Mouse (Mus musculus): ENCODE data around the gene Map3k5. TPM values are rescaled to one million over a fixed set of nuclear protein-coding genes. Genes with fewer than 3 reads are reported as not detected.

Gene Map3k5
- polyA plus RNA-seq, 1 experiment from 2014 or later, result 1.4 TPM

- Histone ChIP-seq H3K4me2 (ENCODE audit: low read depth, low read length) (no peak overlapping the region), H3K4me3 (ENCODE audit: low read depth, low read length) (no peak overlapping the region), H3K4me1 (ENCODE audit: insufficient read depth) (peaks cover 3% of the 10 kb centered on the region; the same call in 1 of the 2 replicates), H3K27me3 (ENCODE audit: insufficient read depth, low read length) (no peaks in the 10 kb centered on the region), H3K9ac (replicated peaks) (no peak overlapping the region), H3K36me3 (replicated peaks; ENCODE audit: insufficient read depth, low read length) (no peaks in the 10 kb centered on the region), H3K27ac (ENCODE audit: low read depth) (no peak overlapping the region), H3K9me3 (ENCODE audit: low read length) (no peaks in the 10 kb centered on the region)
- TF ChIP-seq CTCF (IDR thresholded peaks at IDR 0.05; ENCODE audit: low read depth) (no peak), EP300 (IDR thresholded peaks at IDR 0.05; ENCODE audit: low read depth) (no peak)
- DNase-seq (no peak), ATAC-seq (no peak)
- WGBS (ENCODE audit: insufficient replicate concordance), result 54% methylated on average over 5 of the region's 5 CpGs
Observed at GRCm38 (mm10) chr10:20001990-20002389, 67.7 kb downstream of the Map3k5 start.

DNA sequence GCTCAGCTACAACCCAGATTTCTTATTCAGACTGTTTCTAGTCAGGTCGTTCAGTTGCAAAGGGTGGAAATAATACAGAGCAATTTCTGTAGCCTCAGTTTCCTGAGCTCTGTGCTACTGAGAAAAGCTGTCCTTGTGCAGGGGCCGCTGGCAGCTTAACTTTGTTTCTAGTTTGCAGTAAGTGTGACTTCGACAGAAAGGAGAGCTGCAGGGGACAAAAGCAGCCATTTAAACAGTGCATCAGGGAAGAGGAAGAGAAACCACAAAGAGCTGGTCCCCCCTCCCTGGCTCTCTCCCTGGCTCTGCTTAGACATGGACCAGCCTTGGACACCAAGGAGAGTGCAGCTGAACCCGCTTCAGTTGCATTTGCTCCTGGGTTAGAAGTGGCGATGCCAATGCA is 68.7 kb downstream of the Map3k5 start:
- WGBS (ENCODE audit: insufficient replicate concordance), result 41% methylated on average over 5 of the region's 5 CpGs

GRCm38 (mm10) chr10:20004786-20005185 is 70.5 kb downstream of the Map3k5 start:
- Histone ChIP-seq H3K36me3 (replicated peaks; ENCODE audit: insufficient read depth, low read length) (no peaks in the 10 kb centered on the region), H3K4me3 (ENCODE audit: low read depth, low read length) (no peak overlapping the region), H3K27ac (ENCODE audit: low read depth) (no peak overlapping the region), H3K9me3 (ENCODE audit: low read length) (no peaks in the 10 kb centered on the region), H3K4me1 (ENCODE audit: insufficient read depth) (peaks cover 3% of the 10 kb centered on the region; the same call in 1 of the 2 replicates), H3K4me2 (ENCODE audit: low read depth, low read length) (no peak overlapping the region), H3K9ac (replicated peaks) (no peak overlapping the region), H3K27me3 (ENCODE audit: insufficient read depth, low read length) (no peaks in the 10 kb centered on the region)
- WGBS (ENCODE audit: insufficient replicate concordance), result 70% methylated on average over 4 of the region's 4 CpGs
- ATAC-seq (no peak), DNase-seq (no peak)
- TF ChIP-seq EP300 (IDR thresholded peaks at IDR 0.05; ENCODE audit: low read depth), result no peak
- no peak for TF ChIP-seq CTCF (IDR thresholded peaks at IDR 0.05; ENCODE audit: low read depth)

More for the DNA sequence above, 68.7 kb downstream of the Map3k5 start:
- H3K27me3 ChIP-seq (ENCODE audit: insufficient read depth, low read length), result no peaks in the 10 kb centered on the region
- no peak overlapping the region for H3K4me3 ChIP-seq (ENCODE audit: low read depth, low read length)
- no peak overlapping the region for H3K27ac ChIP-seq (ENCODE audit: low read depth)
- ATAC-seq, result no peak
- DNase-seq, result no peak
- H3K4me1 ChIP-seq (ENCODE audit: insufficient read depth), result peaks cover 3% of the 10 kb centered on the region; the same call in 1 of the 2 replicates
- no peaks in the 10 kb centered on the region for H3K36me3 ChIP-seq (replicated peaks; ENCODE audit: insufficient read depth, low read length)
- no peak overlapping the region for H3K9ac ChIP-seq (replicated peaks)
- TF ChIP-seq EP300 (IDR thresholded peaks at IDR 0.05; ENCODE audit: low read depth) (no peak), CTCF (IDR thresholded peaks at IDR 0.05; ENCODE audit: low read depth) (no peak)
- H3K9me3 ChIP-seq (ENCODE audit: low read length), result no peaks in the 10 kb centered on the region
- H3K4me2 ChIP-seq (ENCODE audit: low read depth, low read length), result no peak overlapping the region

GRCm38 (mm10) chr10:20005491-20005952 is 71.2 kb downstream of the Map3k5 start:
- TF ChIP-seq CTCF (IDR thresholded peaks at IDR 0.05; ENCODE audit: low read depth) (no peak), EP300 (IDR thresholded peaks at IDR 0.05; ENCODE audit: low read depth) (no peak)
- WGBS (ENCODE audit: insufficient replicate concordance), result 77% methylated on average over 6 of the region's 6 CpGs
- Histone ChIP-seq H3K9ac (replicated peaks) (no peak overlapping the region), H3K27me3 (ENCODE audit: insufficient read depth, low read length) (no peaks in the 10 kb centered on the region), H3K4me1 (ENCODE audit: insufficient read depth) (peaks cover 3% of the 10 kb centered on the region; the same call in 1 of the 2 replicates), H3K36me3 (replicated peaks; ENCODE audit: insufficient read depth, low read length) (no peaks in the 10 kb centered on the region), H3K4me2 (ENCODE audit: low read depth, low read length) (no peak overlapping the region), H3K9me3 (ENCODE audit: low read length) (no peaks in the 10 kb centered on the region), H3K4me3 (ENCODE audit: low read depth, low read length) (no peak overlapping the region), H3K27ac (ENCODE audit: low read depth) (no peak overlapping the region)
- DNase-seq (no peak), ATAC-seq (no peak)

DNA sequence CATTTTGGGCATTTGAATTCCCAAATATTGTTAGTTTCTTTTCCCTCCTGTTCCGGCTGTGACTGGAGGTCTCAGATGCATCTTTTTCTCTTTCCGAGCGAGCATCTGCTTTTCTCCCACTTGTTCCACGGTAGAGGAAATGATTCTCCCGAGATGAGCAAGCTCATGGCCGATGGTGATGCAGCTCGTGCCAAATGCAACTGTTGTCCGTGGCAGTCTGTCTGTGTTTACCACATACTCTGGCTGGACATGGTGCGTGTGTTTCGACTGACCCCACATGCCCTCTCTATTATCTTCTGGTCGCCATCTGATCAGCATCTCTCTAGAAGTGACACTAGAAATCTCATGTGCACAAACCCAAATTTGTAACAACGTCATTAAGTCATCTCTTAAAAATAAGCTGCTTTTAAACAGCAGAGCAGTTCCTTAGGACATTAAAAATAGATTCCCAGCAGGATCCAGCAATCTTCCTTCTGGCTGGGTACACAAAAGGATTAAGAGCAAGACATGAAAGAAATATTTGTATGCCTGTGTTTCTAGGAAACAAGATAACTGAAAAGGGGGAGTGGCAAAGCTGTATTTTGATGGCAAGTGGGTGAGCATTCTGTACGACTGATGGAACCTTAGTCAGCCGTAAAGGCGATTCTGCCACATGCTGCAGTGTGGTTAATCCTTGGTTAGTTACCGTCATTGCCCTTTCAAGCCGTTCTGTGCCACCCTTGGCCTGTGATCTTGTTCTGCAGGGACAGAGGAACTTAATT is 72.2 kb downstream of the Map3k5 start:
- TF ChIP-seq EP300 (IDR thresholded peaks at IDR 0.05; ENCODE audit: low read depth) (no peak), CTCF (IDR thresholded peaks at IDR 0.05; ENCODE audit: low read depth) (no peak)
- no peak overlapping the region for H3K27ac ChIP-seq (ENCODE audit: low read depth)
- no peaks in the 10 kb centered on the region for H3K9me3 ChIP-seq (ENCODE audit: low read length)
- H3K9ac ChIP-seq (replicated peaks), result no peak overlapping the region
- no peaks in the 10 kb centered on the region for H3K27me3 ChIP-seq (ENCODE audit: insufficient read depth, low read length)
- ATAC-seq (no peak), DNase-seq (no peak)
- WGBS (ENCODE audit: insufficient replicate concordance), result 76% methylated on average over 17 of the region's 17 CpGs
- H3K4me1 ChIP-seq (ENCODE audit: insufficient read depth), result peaks cover 3% of the 10 kb centered on the region; the same call in 1 of the 2 replicates
- no peak overlapping the region for H3K4me3 ChIP-seq (ENCODE audit: low read depth, low read length)
- no peak overlapping the region for H3K4me2 ChIP-seq (ENCODE audit: low read depth, low read length)
- H3K36me3 ChIP-seq (replicated peaks; ENCODE audit: insufficient read depth, low read length), result no peaks in the 10 kb centered on the region

DNA sequence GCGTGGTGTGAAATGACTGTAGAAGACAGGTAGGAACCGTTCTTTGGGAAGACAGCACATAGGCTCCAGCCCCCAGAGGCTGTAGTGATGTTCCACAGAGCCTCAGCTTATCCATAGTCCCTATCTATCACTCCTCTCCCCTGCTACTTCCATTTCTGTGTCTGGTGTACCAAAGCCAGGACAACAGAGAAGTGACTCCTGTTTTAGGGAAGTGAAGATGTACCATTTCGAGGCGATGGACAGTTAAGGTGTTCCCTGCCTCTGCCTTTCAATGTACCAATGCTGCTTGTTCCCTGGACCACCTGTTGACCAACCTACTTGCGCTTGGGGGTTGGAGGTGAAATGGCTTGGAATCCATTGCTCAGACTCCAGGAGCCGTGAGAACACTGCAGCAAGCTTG is 75.0 kb downstream of the Map3k5 start:
- Histone ChIP-seq H3K9me3 (ENCODE audit: low read length) (no peaks in the 10 kb centered on the region), H3K27me3 (ENCODE audit: insufficient read depth, low read length) (no peaks in the 10 kb centered on the region), H3K27ac (ENCODE audit: low read depth) (no peak overlapping the region), H3K4me3 (ENCODE audit: low read depth, low read length) (no peak overlapping the region), H3K9ac (replicated peaks) (no peak overlapping the region), H3K4me1 (ENCODE audit: insufficient read depth) (no peaks in the 10 kb centered on the region), H3K4me2 (ENCODE audit: low read depth, low read length) (no peak overlapping the region), H3K36me3 (replicated peaks; ENCODE audit: insufficient read depth, low read length) (no peaks in the 10 kb centered on the region)
- no peak for TF ChIP-seq EP300 (IDR thresholded peaks at IDR 0.05; ENCODE audit: low read depth)
- TF ChIP-seq CTCF (IDR thresholded peaks at IDR 0.05; ENCODE audit: low read depth), result no peak
- WGBS (ENCODE audit: insufficient replicate concordance), result 81% methylated on average over 6 of the region's 6 CpGs
- DNase-seq (no peak), ATAC-seq (no peak)
